Mouse (Mus musculus) CD4-positive, CD25-positive, alpha-beta regulatory T cell, adult 2 months (primary cell): ENCODE data around the gene Cd81.

Experiments
- DNase-seq: peaks from one replicate; pipeline ENCODE4 v3.0.0-alpha.2; 2012; ENCODE audit warnings: low read depth, low spot score

The Cd81 gene

DNA sequence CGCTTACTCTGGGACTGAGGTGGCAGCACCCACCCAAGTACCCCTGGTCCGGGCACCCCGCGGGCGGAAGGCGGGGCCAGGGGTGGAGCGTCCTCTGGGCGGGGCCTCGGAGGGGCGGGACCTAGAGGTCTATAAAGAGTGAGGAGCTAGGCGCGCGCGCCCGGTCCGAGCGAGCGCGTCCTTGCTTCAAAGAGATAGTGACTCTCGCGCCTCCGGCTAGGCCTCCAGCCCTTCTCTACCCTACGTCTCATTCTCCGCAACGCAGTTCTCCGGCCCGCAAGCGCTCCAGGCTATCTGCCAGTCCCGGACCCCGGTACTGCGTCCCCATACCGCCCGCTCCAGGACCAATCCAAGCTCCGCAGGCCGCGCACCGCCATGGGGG, at the start of gene Cd81:
Gene Cd81, plus strand, starts transcription at position 114 of the 382 bp plus-strand sequence.
- DNase-seq = peak; percentile 83

DNA sequence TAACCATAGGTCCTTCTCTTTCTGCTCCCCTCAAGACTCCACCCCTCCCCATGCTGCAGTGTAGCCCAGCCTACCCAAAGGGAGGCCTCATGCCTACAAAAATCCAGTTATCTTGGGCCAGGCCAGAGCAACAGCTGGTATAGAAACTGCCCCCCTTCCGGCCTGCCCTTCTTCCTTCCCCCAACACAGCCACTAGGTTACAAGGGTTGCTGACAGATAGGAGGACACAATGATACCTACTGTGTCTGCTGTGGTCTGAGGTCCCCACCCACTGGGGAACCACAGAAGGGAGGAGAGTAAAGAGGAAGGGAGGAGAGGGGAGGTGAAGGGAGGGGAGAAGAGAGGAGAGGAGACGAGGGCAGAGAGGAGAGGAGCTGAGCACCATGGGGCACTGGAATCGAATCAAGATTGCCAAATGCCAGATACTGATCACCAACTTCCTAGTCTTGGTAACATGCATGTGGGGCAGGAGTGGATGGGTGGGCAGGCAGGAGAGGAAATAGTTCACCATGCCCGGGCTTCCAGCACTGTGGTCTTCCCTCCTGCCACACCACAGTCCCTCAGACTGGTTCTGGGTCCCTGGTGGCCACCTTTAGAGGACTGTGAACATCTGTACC, 47.7 kb upstream of the Cd81 start, which contains the start of gene Tspan32:
Gene Tspan32, plus strand, starts transcription at position 320 of the 617 bp plus-strand sequence.
- peak; percentile 83 for DNase-seq

- peak; percentile 75 for DNase-seq
Observed at GRCm38 (mm10) chr7:143005344-143006096, 47.0 kb upstream of the Cd81 start.

- peak; percentile 46 for DNase-seq
Observed at GRCm38 (mm10) chr7:143006097-143006755, 46.3 kb upstream of the Cd81 start.

DNA sequence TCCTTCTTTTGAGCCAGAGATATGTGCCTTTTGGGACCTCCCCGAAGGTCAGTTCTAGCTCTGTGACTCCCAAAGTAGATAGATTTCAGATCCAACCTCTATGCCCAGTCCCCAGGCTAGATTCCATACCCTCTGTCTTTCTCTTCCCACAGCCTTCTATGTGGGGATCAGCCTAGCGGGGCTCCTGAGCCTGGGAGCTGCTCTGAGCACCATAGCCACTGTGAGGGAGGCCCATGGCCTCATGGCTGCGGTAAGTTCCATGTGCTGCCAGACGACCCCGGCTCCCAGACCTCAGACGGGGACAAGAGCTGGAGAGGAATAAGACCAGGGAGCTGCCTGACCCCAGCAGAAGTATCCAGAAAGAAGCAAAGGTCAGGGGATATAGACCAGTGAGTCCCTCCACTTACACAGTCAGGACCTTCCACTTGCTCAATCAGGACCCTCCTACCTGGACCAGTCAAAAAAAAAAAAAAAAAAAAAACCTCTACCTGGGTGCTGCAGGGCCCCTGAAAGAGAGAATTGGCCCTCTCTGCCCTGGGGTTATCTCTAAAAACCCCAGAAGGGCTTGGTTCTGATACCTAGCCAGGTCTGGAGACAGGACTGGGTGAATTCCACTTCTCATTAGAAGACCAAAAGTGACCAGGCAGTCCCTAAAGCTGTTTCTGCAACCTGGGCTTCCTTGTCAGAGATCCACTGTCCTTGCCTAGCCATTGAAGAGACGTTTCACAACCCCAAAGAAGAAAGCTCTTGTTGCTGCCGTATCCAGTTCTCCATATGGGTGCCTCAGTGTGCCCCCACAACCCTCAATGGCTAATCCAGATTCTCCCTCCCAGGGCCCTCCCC, 45.6 kb upstream of the Cd81 start:
- DNase-seq = no peak

DNA sequence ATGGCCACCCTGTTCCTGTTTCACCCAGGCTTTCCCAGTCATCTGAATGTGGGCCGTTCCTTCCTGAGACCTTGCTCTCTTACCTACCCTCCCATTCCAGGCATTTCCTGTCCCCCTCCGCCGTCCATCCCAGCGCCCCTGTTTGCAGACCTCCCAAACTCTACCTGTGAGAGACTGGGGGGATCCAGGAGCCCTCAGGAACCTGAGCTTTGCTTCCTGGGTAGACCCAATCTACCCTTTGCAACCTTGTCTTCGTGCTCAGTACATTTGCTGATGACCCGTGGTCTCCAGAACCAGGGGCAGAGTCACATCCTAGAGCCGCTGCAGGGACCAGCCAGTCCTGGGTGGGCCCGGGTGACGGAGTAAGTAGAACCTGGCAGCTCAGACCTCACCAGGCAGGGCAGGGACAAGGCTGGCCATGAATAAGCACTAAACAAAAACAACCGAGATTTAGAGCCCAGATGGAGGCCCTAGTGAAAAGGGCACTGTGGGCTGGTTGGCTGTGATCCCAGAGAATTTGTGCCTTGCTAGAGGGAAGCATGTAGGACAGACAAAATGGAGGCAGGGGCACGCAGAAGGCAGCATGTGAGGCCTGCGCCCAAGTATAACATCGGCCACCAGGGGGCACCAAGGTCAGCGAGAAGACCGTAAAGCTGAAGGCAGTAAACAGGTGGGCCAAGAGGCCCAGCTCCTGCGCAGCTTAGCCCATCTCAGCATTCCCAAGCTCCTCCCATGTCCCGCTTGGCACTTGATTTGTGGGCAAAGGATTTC, 44.8 kb upstream of the Cd81 start:
- DNase-seq = peak; percentile 96

DNA sequence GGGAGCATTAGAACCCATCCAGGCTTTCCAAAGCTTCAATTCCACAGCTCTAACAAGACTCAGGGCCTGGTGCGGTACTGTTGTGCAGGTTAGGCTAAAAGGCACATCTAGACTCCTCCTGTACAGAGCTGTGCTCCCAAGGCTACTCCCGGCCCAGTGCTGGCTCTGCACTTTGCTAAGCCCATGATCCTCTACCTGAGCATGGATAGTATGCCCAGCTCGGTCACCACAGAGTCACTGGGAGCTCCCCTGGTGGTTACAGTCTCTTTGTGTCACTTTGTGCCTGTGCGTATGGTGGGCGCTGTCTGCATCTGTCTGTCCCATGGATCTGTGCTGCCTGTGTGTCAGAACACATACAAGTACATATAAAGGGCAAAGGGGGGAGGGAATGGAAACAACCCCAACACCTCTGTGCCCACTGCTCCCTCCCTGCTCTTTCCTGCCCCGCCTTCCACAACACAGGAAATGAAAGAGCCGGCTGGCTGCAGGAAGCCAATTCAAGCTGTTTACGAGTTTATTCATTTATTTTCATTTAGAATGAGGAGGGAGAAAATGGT, 44.1 kb upstream of the Cd81 start:
- DNase-seq = peak; percentile 90

- peak; percentile 36 for DNase-seq
Observed at GRCm38 (mm10) chr7:143008996-143009665, 43.4 kb upstream of the Cd81 start.

DNA sequence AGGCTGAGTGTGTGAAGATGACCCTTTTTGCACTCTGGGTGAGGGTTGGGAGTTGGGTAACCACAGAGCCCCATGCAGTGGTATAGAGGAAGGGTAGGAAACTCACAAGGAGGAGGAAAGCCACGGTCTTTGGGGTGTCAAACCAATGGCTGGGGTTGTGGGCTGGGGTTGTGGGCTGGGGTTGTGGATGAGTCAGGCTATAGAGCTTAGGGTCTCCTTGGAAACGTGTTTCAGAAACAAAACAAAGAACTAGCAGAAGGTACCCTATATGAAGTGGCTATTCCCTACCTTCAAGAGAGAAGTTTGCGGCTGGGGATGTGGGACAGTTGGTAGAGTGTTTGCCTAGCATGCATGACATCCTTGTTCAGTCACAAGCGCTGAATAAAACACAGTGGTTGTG, 42.5 kb upstream of the Cd81 start:
- DNase-seq = peak; percentile 53

GRCm38 (mm10) chr7:143011226-143011625, 41.3 kb upstream of the Cd81 start:
- DNase-seq = no peak

DNA sequence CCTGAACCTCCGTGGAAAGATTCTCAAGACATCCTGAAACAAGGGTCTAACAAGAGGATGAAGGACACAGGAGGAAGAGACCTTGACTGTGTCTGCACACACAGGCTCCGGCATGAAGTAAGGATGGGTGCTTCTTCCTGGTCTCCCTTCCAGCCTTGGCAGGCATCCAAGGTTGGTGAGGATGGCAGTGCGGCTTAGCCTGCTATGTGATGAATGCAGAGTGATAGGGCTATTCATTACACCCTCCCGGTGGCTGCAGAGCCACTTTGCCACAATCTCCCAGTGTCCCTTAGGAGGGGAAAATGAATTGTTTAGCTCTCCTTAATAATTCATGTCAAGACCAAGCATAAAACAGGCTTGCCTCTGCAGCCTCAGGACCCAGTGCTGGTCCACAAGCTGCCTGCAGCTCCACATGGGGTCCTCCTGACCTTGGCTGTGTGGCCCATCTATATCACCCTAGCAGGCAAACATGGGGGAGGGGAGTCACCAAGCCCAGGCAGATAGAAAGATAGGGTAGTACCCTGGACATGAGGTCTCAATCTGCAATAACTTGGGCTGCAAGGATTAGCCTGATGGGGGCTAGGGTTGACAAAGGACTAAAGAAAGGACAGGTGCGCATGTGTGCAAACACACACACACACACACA, 40.2 kb upstream of the Cd81 start:
- DNase-seq = no peak

GRCm38 (mm10) chr7:143013420-143014178, 38.9 kb upstream of the Cd81 start:
- DNase-seq = no peak

DNA sequence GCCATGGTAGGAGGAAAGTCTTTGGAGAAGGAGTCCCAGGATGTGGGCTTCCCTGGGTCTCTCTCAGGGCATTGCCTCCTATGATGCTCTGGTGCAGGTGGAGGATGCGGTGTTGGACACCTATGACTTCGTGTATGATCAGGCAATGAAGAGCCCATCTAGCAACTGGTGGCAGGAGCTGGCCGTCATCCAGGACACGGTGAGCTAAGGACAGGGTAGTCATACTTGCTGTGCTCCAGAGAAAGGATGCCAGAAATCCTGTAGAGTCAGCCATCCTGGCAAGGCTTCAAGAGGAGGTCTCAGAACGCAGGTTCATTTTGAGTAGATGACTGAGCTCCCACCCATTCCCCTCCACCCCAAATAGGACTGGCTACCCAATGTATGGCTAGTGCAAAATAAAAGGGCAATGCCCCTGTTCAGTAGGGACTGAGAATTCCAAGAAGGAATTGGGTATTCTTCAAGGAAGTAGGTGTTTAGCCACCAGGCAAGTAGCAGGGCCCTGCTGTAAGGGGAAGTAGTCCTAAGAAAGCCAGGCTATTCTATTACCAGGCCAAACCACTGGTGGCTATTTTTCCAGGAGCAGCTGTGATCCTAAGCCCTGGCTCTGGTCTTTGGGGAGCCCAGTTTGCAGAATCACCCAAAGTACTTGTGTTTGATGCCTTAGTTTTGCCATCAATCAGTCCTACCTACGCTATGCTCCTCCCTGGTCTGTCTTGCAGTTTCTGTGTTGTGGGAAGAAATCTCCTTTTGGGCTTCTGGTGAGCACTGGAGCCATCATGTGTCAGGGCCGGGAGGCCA, 37.5 kb upstream of the Cd81 start:
- DNase-seq = no peak

DNA sequence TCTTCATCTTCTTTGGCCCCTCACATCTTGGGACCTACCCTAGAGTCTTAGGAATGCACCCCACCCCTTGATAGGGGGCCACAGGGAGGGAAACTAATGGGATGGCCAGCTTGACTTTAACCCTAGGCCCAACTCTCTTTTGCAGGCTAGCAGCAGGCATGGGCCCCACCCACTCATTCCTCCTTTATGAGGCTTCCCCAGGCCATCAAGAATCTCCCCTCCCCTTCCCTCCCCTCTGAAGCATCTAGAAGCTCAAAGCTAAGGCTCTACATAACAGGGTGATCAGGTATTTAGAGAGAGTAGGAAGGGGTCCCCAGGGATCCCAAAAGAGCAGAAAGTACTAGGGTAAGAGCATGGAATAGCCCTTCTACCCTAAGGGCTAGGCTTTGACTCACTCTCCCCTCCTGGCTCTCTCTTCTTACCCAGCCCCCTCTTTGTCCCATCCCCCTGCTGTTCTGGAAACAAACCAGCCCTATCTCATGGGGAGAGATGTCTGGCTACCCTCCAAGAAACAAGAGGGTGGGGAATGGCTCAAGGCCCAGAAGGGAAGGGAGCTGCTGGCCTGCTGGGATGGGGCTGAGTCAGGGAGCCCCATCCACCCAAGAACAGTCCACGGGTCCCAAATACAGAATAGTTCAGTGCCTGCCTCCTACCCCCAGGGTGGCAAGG, 36.6 kb upstream of the Cd81 start:
- DNase-seq = no peak

DNA sequence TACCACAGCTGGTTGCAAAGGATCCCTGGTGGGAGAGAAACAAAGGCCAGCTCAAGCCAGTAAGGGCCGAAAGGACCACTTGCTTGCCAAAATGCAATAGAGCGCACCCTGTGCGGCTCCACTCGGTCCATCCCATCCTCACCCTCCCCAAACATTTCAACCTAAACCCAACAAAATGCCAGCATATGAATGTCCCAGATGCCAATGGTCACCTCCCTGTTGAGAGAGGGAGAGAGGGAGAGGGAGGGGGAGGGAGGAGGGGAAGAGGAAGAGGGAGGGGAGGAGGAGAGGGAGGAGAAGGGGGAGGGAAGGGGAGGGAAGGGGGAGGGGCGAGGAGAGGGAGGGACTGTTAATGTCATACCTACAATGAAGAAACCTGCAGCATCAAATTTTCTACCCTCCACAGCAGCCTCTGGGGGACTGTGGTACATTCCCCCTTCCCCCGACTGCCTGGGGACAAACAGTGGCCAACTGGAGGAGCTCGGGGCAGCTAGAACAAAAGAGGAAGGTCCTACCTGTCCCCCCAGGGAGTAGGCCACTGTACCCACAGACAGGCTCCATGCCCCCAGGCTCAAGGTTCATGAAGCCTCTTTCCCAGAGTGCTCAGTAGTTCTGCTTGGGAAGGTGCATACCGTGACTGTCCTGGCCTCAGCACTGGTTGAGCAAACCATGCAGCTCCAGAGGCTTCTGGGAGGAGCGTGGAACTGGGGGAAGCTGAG, 36.0 kb upstream of the Cd81 start:
- no peak for DNase-seq

- no peak for DNase-seq
Observed at GRCm38 (mm10) chr7:143017181-143017580, 35.4 kb upstream of the Cd81 start.

DNA sequence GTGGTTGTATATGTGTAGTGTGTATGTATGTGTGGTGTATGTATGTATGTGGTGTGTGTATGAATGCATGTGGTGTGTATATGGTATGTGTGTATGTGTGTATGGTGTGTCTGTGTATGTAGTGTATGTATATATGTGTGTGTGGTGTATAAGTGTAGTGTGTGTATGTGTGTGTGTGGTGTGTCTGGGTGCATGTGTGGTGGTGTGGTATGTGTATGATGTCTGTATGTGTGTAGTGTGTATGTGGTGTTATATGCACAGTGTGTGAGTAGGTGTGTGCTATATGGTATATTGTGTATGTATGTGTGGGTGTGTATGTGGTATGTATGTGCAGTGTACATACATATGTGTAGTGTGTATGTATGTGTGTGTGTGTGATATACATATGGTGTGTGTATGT, 32.5 kb upstream of the Cd81 start:
- no peak for DNase-seq
